Mouse (Mus musculus) telencephalon, adult 2 months (tissue): ENCODE results near the gene Egln2.

Source experiments
- DNase-seq: peaks from one replicate; pipeline ENCODE4 v3.0.0-alpha.2; 2011; ENCODE audit warnings: low read depth, low spot score

Egln2 gene

DNA sequence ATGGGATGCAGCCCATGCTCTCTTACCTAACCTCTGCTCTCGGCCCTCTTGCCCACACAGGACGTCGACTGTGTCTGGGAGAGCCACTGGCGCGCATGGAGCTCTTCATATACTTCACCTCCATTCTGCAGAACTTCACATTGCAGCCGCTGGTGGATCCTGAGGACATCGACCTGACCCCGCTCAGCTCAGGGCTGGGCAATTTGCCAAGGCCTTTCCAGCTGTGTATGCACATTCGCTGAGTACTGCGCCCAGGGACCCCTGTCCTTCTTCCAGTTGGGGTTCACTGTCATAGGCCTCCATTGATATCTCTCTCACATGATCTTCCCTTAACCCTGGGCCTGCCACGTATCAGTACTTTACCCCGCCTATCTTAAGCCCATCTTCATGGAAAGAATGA lies 33.4 kb downstream of the Egln2 start:
- no peak for DNase-seq

GRCm38 (mm10) chr7:27132588-27132987 lies 34.0 kb downstream of the Egln2 start:
- DNase-seq = peak; percentile 32

- no peak for DNase-seq
Measured at GRCm38 (mm10) chr7:27131387-27131786, 35.2 kb downstream of the Egln2 start.

DNA sequence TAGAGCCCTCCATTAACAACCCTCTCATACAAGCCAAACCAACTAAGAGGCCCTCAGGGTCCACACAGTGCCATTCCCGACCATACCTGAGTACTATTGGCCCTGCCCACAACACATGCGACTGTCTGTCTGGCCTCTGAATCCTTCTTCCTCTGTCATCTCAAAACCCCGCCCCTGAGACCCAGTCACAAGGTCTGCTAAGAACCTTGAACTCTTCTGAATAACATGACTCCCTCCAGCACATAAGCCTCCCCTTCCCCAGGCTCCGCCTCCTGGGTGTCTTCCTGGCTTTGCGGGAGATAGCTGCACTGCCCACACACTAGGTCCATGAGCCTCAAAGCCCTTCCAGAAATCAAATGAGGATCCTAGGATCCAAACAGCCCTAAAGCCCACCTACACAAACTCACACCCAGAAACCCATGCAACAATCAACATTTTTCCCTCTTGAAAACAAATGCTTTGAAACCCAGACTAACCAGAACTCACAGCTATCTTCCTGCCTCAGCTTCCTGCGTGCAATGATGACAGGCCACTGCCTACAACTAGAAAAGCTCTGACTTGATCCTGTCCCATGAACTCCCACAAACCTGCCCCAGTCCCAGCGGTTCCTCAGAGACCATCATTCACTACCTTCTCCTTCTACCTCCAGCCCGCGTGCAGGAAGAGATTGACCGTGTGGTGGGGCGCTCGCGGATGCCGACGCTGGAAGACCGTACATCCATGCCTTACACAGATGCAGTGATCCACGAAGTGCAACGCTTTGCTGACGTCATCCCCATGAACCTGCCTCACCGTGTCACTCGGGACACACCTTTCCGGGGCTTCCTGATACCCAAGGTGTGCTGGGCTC lies 35.9 kb downstream of the Egln2 start:
- DNase-seq = no peak

DNA sequence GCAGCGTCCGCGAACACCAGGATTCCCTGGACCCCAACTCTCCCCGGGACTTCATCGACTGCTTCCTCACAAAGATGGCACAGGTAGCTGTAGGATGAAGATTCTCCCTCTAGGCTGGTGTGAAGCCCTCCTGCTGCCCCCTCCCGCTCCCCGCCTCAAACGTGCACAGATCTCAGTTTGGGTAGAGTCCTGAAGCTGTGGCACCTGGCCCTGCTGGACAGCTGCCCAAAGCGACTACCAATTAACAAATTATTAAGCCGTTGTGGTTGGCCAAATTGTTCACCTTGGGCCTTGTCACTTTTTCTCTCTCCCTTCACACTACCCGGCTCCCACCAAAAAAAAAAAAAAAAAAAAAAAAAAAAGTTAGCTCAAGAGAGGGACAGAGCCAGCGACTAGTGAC lies 36.8 kb downstream of the Egln2 start:
- DNase-seq = no peak

GRCm38 (mm10) chr7:27128946-27129345 lies 37.7 kb downstream of the Egln2 start:
- no peak for DNase-seq

- DNase-seq = peak; percentile 5
Measured at GRCm38 (mm10) chr7:27128162-27128561, 38.4 kb downstream of the Egln2 start.

DNA sequence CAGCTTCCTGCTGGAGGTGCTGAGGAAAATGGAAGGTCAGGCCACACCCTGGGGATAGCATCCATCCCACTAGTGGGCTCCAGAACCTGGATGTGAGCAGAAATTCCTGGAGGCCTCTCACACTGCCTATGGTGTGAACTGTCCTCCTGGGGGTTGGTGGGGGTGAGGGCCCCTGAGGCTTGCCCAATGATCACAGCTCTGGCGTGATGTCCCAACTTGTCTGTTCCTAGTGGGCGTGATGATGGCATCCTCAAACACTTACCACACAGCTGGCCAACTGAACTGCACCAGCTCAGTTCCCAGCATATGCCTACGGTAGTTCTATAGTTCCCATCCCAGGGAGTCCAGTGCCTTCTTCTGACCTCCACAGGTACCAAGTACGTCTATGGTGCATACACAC lies 41.6 kb downstream of the Egln2 start:
- DNase-seq = no peak

- DNase-seq = no peak
Measured at GRCm38 (mm10) chr7:27124305-27124832, 42.2 kb downstream of the Egln2 start.

- no peak for DNase-seq
Measured at GRCm38 (mm10) chr7:27119676-27120075, 46.9 kb downstream of the Egln2 start, which contains the start of gene Cyp2f2. Cyp2f2 (plus strand) TSS chr7:27119909.

DNA sequence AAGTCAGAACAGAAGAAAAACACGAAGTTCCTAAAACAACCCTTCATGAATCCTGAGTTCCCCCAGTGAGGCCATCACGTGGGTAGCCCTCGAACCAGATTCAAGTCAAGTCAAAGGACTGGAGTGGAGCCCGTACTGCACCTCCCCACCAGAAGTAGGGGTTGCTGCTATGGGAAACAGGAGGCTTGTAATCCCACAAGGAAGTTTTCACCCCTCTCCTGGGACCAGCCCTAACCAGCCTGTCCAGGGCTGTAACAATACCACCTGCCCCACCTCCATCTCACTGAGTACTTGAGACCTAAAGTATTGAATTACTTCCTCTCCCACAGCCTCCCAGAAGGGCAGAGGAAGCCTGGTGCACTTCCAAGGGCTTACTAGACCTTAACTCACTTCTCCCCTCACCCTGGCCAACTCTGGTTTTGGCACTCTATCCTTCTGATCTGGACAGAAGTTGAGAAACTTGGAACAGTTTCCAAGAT lies 48.5 kb downstream of the Egln2 start:
- DNase-seq = no peak

GRCm38 (mm10) chr7:27111987-27112386 lies 54.6 kb downstream of the Egln2 start:
- no peak for DNase-seq

DNA sequence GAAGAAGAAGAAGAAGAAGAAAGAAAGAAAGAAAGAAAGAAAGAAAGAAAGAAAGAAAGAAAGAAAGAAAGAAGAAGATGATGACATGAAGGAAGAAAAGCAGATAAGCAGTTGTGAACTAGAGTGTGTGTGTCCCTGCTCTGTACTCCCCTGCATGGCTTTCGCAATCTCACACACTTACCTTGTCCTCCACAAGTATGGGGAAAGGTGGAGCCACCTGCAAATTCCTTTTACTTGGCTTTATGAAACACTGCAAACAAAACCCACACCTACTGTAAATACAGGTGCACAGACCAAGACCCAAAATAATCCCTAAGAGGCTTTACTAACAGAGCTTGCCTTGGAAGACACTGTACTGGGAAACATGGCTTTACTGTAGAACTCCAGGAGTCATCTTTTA lies 55.6 kb downstream of the Egln2 start:
- no peak for DNase-seq

DNA sequence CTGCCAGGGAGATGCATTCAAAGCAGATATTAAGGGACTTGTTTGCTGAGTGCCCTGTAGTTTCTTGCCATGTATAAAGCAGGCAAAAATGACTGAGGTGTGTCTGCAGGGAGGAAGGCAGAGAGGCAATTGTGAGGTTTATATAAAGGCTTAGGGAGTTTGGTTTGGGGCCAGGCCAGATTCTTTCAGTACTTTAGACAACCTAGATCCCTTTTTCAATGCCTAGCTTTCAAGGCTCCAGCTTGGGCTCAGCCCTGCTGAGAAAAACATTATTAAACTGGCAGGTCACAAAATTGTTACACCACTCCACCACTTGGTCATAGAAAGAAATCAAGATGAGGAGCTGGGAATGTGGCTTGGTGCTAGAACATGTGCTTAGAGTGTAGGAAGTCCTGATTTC lies 56.3 kb downstream of the Egln2 start:
- DNase-seq = no peak
